Mouse (Mus musculus): ENCODE results near the gene Lingo4. TPM values are rescaled to one million over a fixed set of nuclear protein-coding genes. Genes with fewer than 3 reads are reported as not detected.

Lingo4 gene
- polyA plus RNA-seq, 1 experiment from 2014 or later, result 0.15 TPM

- Histone ChIP-seq H3K4me3 (peak overlapping the region; percentile 37), H3K36me3 (replicated peaks) (no peaks in the 10 kb centered on the region), H3K27me3 (ENCODE audit: poor library complexity, severe bottlenecking) (peaks cover 62% of the 10 kb centered on the region), H3K9me3 (no peaks in the 10 kb centered on the region), H3K27ac (peak overlapping the region; percentile 56), H3K4me1 (peaks cover 39% of the 10 kb centered on the region)
- no peak for DNase-seq (ENCODE audit: extremely low spot score, low spot score)
- 1% methylated on average over 5 of the region's 5 CpGs for whole genome bisulfite sequencing
These were observed 24.7 kb upstream of the Lingo4 start for GRCm38 (mm10) chr3:94373597-94374011.

- Histone ChIP-seq H3K27ac (no peak overlapping the region), H3K4me3 (no peak overlapping the region), H3K4me1 (peaks cover 39% of the 10 kb centered on the region), H3K9me3 (no peaks in the 10 kb centered on the region), H3K27me3 (ENCODE audit: poor library complexity, severe bottlenecking) (peaks cover 62% of the 10 kb centered on the region), H3K36me3 (replicated peaks) (no peaks in the 10 kb centered on the region)
- no peak for DNase-seq (ENCODE audit: extremely low spot score, low spot score)
These were observed 23.7 kb upstream of the Lingo4 start for GRCm38 (mm10) chr3:94374636-94375035.

- no peak for DNase-seq (ENCODE audit: extremely low spot score, low spot score)
- no peak overlapping the region for H3K27ac ChIP-seq
- H3K9me3 ChIP-seq, result no peaks in the 10 kb centered on the region
- H3K4me3 ChIP-seq, result no peak overlapping the region
- 69% methylated on average over 2 of the region's 2 CpGs for WGBS
- H3K4me1 ChIP-seq, result peaks cover 44% of the 10 kb centered on the region
- H3K36me3 ChIP-seq (replicated peaks), result no peaks in the 10 kb centered on the region
- peaks cover 62% of the 10 kb centered on the region for H3K27me3 ChIP-seq (ENCODE audit: poor library complexity, severe bottlenecking)
These were observed 23.2 kb upstream of the Lingo4 start for GRCm38 (mm10) chr3:94375146-94375545.

GRCm38 (mm10) chr3:94375861-94376260, 22.5 kb upstream of the Lingo4 start:
- H3K4me1 ChIP-seq, result peaks cover 47% of the 10 kb centered on the region
- H3K9me3 ChIP-seq, result no peaks in the 10 kb centered on the region
- 52% methylated on average over 5 of the region's 5 CpGs for WGBS
- DNase-seq (ENCODE audit: extremely low spot score, low spot score), result no peak
- no peak overlapping the region for H3K4me3 ChIP-seq
- peaks cover 62% of the 10 kb centered on the region for H3K27me3 ChIP-seq (ENCODE audit: poor library complexity, severe bottlenecking)
- no peaks in the 10 kb centered on the region for H3K36me3 ChIP-seq (replicated peaks)
- no peak overlapping the region for H3K27ac ChIP-seq

- Histone ChIP-seq H3K4me1 (peaks cover 39% of the 10 kb centered on the region), H3K9me3 (no peaks in the 10 kb centered on the region), H3K27ac (no peak overlapping the region), H3K4me3 (no peak overlapping the region), H3K27me3 (ENCODE audit: poor library complexity, severe bottlenecking) (peaks cover 50% of the 10 kb centered on the region), H3K36me3 (replicated peaks) (no peaks in the 10 kb centered on the region)
- 21% methylated on average over 13 of the region's 13 CpGs for WGBS
- DNase-seq (ENCODE audit: extremely low spot score, low spot score), result no peak
These were observed 21.0 kb upstream of the Lingo4 start for GRCm38 (mm10) chr3:94377028-94377923.

GRCm38 (mm10) chr3:94379831-94380510, 18.3 kb upstream of the Lingo4 start:
- Histone ChIP-seq H3K4me3 (no peak overlapping the region), H3K27ac (0 out of 2 replicates have a peak overlapping the region, but pooled peaks have one; percentile 15), H3K9me3 (no peaks in the 10 kb centered on the region), H3K27me3 (ENCODE audit: poor library complexity, severe bottlenecking) (peaks cover 23% of the 10 kb centered on the region), H3K36me3 (replicated peaks) (no peaks in the 10 kb centered on the region), H3K4me1 (peaks cover 15% of the 10 kb centered on the region)
- WGBS, result 20% methylated on average over 9 of the region's 9 CpGs
- no peak for DNase-seq (ENCODE audit: extremely low spot score, low spot score)

GRCm38 (mm10) chr3:94382308-94382707, 16.0 kb upstream of the Lingo4 start:
- H3K4me1 ChIP-seq, result peaks cover 10% of the 10 kb centered on the region
- H3K27me3 ChIP-seq (ENCODE audit: poor library complexity, severe bottlenecking), result peaks cover 2% of the 10 kb centered on the region; the same call in 1 of the 2 replicates
- no peaks in the 10 kb centered on the region for H3K9me3 ChIP-seq
- H3K36me3 ChIP-seq (replicated peaks), result no peaks in the 10 kb centered on the region
- no peak overlapping the region for H3K27ac ChIP-seq
- no peak overlapping the region for H3K4me3 ChIP-seq
- WGBS, result 85% methylated on average over 5 of the region's 5 CpGs
- no peak for DNase-seq (ENCODE audit: extremely low spot score, low spot score)

- WGBS, result 65% methylated on average over 3 of the region's 3 CpGs
- no peaks in the 10 kb centered on the region for H3K9me3 ChIP-seq
- no peaks in the 10 kb centered on the region for H3K36me3 ChIP-seq (replicated peaks)
- H3K4me3 ChIP-seq, result no peak overlapping the region
- no peaks in the 10 kb centered on the region for H3K27me3 ChIP-seq (ENCODE audit: poor library complexity, severe bottlenecking)
- DNase-seq (ENCODE audit: extremely low spot score, low spot score), result no peak
- no peak overlapping the region for H3K27ac ChIP-seq
- H3K4me1 ChIP-seq, result peaks cover 9% of the 10 kb centered on the region
These were observed 14.8 kb upstream of the Lingo4 start for GRCm38 (mm10) chr3:94383476-94383875.

GRCm38 (mm10) chr3:94386671-94387070, 11.6 kb upstream of the Lingo4 start:
- no peak for DNase-seq (ENCODE audit: extremely low spot score, low spot score)
- no peaks in the 10 kb centered on the region for H3K9me3 ChIP-seq
- no peaks in the 10 kb centered on the region for H3K4me1 ChIP-seq
- no peaks in the 10 kb centered on the region for H3K27me3 ChIP-seq (ENCODE audit: poor library complexity, severe bottlenecking)
- no peak overlapping the region for H3K27ac ChIP-seq
- no peaks in the 10 kb centered on the region for H3K36me3 ChIP-seq (replicated peaks)
- 78% methylated on average over 4 of the region's 4 CpGs for WGBS
- no peak overlapping the region for H3K4me3 ChIP-seq

GRCm38 (mm10) chr3:94387391-94387790, 10.9 kb upstream of the Lingo4 start:
- WGBS, result 94% methylated on average over 10 of the region's 10 CpGs
- no peak for DNase-seq (ENCODE audit: extremely low spot score, low spot score)
- H3K27ac ChIP-seq, result no peak overlapping the region
- H3K27me3 ChIP-seq (ENCODE audit: poor library complexity, severe bottlenecking), result no peaks in the 10 kb centered on the region
- H3K4me3 ChIP-seq, result no peak overlapping the region
- no peaks in the 10 kb centered on the region for H3K4me1 ChIP-seq
- H3K9me3 ChIP-seq, result no peaks in the 10 kb centered on the region
- no peaks in the 10 kb centered on the region for H3K36me3 ChIP-seq (replicated peaks)

GRCm38 (mm10) chr3:94388047-94388446, 10.3 kb upstream of the Lingo4 start:
- no peaks in the 10 kb centered on the region for H3K36me3 ChIP-seq (replicated peaks)
- H3K4me1 ChIP-seq, result no peaks in the 10 kb centered on the region
- H3K4me3 ChIP-seq, result no peak overlapping the region
- H3K9me3 ChIP-seq, result no peaks in the 10 kb centered on the region
- WGBS, result 87% methylated on average over 5 of the region's 5 CpGs
- no peaks in the 10 kb centered on the region for H3K27me3 ChIP-seq (ENCODE audit: poor library complexity, severe bottlenecking)
- no peak overlapping the region for H3K27ac ChIP-seq
- DNase-seq (ENCODE audit: extremely low spot score, low spot score), result no peak

- Histone ChIP-seq H3K4me1 (no peaks in the 10 kb centered on the region; the same call in 1 of the 2 replicates), H3K9me3 (no peaks in the 10 kb centered on the region), H3K27ac (no peak overlapping the region), H3K4me3 (no peak overlapping the region), H3K36me3 (replicated peaks) (no peaks in the 10 kb centered on the region), H3K27me3 (ENCODE audit: poor library complexity, severe bottlenecking) (no peaks in the 10 kb centered on the region)
- WGBS, result 96% methylated on average over 16 of the region's 16 CpGs
- no peak for DNase-seq (ENCODE audit: extremely low spot score, low spot score)
These were observed 8.9 kb upstream of the Lingo4 start for GRCm38 (mm10) chr3:94389420-94389819.

GRCm38 (mm10) chr3:94391001-94391400, 7.3 kb upstream of the Lingo4 start:
- H3K9me3 ChIP-seq, result no peaks in the 10 kb centered on the region
- no peaks in the 10 kb centered on the region for H3K27me3 ChIP-seq (ENCODE audit: poor library complexity, severe bottlenecking)
- H3K27ac ChIP-seq, result no peak overlapping the region
- no peaks in the 10 kb centered on the region; the same call in 1 of the 2 replicates for H3K4me1 ChIP-seq
- no peaks in the 10 kb centered on the region for H3K36me3 ChIP-seq (replicated peaks)
- WGBS, result 85% methylated on average over 5 of the region's 5 CpGs
- no peak overlapping the region for H3K4me3 ChIP-seq
- DNase-seq (ENCODE audit: extremely low spot score, low spot score), result no peak

All from forebrain, embryonic 10.5 days (tissue).